8 mouse cellular contexts compared by ENCODE assay signal in genomic region chr1:44148706-44149105, GRCm38 (mm10). TPM values are rescaled to one million over a fixed set of nuclear protein-coding genes. Genes with fewer than 3 reads are reported as not detected.
DNase-seq lines count a peak whose midpoint lies in the region; ATAC-seq and TF ChIP-seq lines count a peak whose summit lies in the region.

No protein-coding gene starts in this region.

- TF ChIP-seq POLR2A in embryonic fibroblast, embryonic 13.5 days (IDR thresholded peaks at IDR 0.05; ENCODE audit: low read depth, low read length) = 0 out of 2 replicates have a peak, but pooled peaks have one; percentile 28

- H3K36me3 ChIP-seq in ES-E14 (ENCODE audit: control insufficient read depth, insufficient read depth, low read length, poor library complexity, severe bottlenecking) = no peaks in the 10 kb centered on the region
- H3K36me3 ChIP-seq in liver, embryonic 11.5 days (ENCODE audit: control insufficient read depth, insufficient read depth, low read length) = no peaks in the 10 kb centered on the region

- no peaks in the 10 kb centered on the region for H3K27me3 ChIP-seq in liver, embryonic 11.5 days (replicated peaks; ENCODE audit: control insufficient read depth, insufficient read depth, low read length)

- no peaks in the 10 kb centered on the region for H3K4me1 ChIP-seq in ES-E14 (ENCODE audit: control insufficient read depth in 2 of 2, insufficient read depth in 2 of 2, low read length in 2 of 2, poor library complexity in 1 of 2)
- no peaks in the 10 kb centered on the region for H3K4me1 ChIP-seq in embryonic fibroblast, embryonic 13.5 days (ENCODE audit: control insufficient read depth, insufficient read depth, low read length)
- H3K4me1 ChIP-seq in liver, embryonic 11.5 days (replicated peaks; ENCODE audit: control insufficient read depth, insufficient read depth, low read length) = 0 out of 2 replicates have a peak, but pooled peaks cover 5% of the 10 kb centered on the region

- 45% methylated on average over 6 of the region's 6 CpGs for WGBS in liver, embryonic 11.5 days

- in situ Hi-C loops in ES-E14 (cut with MboI; ENCODE audit: low sequenced_read_pairs in 2 of 2, unreplicated experiment in 2 of 2) = no loop called here

- peak overlapping the region; percentile 84 for H3K4me2 ChIP-seq in liver, embryonic 11.5 days

- peak; percentile 33 for DNase-seq in CD4-positive, CD25-positive, alpha-beta regulatory T cell, adult 2 months (ENCODE audit: low read depth, low spot score)
- peak; percentile 15 for DNase-seq in ES-E14 (ENCODE audit: low read depth, low spot score)
- DNase-seq in liver, embryonic 11.5 days (ENCODE audit: low spot score) = no peak
- no peak for DNase-seq in T-cell, adult 2 months (ENCODE audit: low spot score)
- no peak for DNase-seq in layer of hippocampus, adult 11-12 months (ENCODE audit: low spot score)
- no peak for DNase-seq in adrenal gland, adult 8-10 months

- no peak overlapping the region for H3K27ac ChIP-seq in ES-E14 (ENCODE audit: insufficient read depth, low read depth, low read length, poor library complexity, severe bottlenecking)
- H3K27ac ChIP-seq in embryonic fibroblast, embryonic 13.5 days (ENCODE audit: insufficient read depth, low read length) = peak overlapping the region; percentile 86
- H3K27ac ChIP-seq in liver, embryonic 11.5 days (ENCODE audit: low read depth, low read length) = no peak overlapping the region

- H3K9me3 ChIP-seq in ES-E14 (ENCODE audit: control insufficient read depth, insufficient read depth, low read depth, low read length) = no peaks in the 10 kb centered on the region
- no peaks in the 10 kb centered on the region for H3K9me3 ChIP-seq in liver, embryonic 11.5 days (ENCODE audit: control insufficient read depth, low read length)

- no peak overlapping the region; the same call in 1 of the 2 replicates for H3K9ac ChIP-seq in ES-E14 (ENCODE audit: insufficient read depth, low read depth, low read length, poor library complexity, severe bottlenecking)
- H3K9ac ChIP-seq in liver, embryonic 11.5 days (ENCODE audit: low read depth, low read length) = 0 out of 2 replicates have a peak overlapping the region, but pooled peaks have one; percentile 13

- H3K4me3 ChIP-seq in ES-E14 (ENCODE audit: insufficient read depth in 1 of 2, low read depth in 1 of 2, low read length in 2 of 2, poor library complexity in 1 of 2, severe bottlenecking in 1 of 2) = peak overlapping the region; percentile 72 to 90
- H3K4me3 ChIP-seq in embryonic fibroblast, embryonic 13.5 days (ENCODE audit: insufficient read depth, low read length) = peak overlapping the region; percentile 95
- peak overlapping the region; percentile 86 for H3K4me3 ChIP-seq in liver, embryonic 11.5 days (ENCODE audit: low read depth, low read length)

- ATAC-seq in CD4-positive, CD25-positive, alpha-beta regulatory T cell, adult 4 months = no peak
- ATAC-seq in liver, embryonic 11.5 days (replicated peaks; ENCODE audit: low FRiP score) = no peak

- no peak for TF ChIP-seq CTCF in embryonic fibroblast, embryonic 13.5 days (IDR thresholded peaks at IDR 0.05; ENCODE audit: borderline replicate concordance, insufficient read depth, low read length)

TF ChIP-seq in ES-E14, 5 proteins besides CTCF, POLR2A, EP300 and RAD21:
- TF ChIP-seq CHD2 (IDR thresholded peaks at IDR 0.05; ENCODE audit: low read depth, low read length) (no peak), ZNF384 (IDR thresholded peaks at IDR 0.05; ENCODE audit: low read depth, low read length) (no peak), ZC3H11A (IDR thresholded peaks at IDR 0.05; ENCODE audit: borderline replicate concordance, low read depth, low read length) (no peak), HCFC1 (IDR thresholded peaks at IDR 0.05; ENCODE audit: borderline replicate concordance, insufficient read depth, low read length) (no peak), MAFK (IDR thresholded peaks at IDR 0.05; ENCODE audit: insufficient read depth, low read depth, low read length) (no peak)

RNA-seq across cellular contexts. Expression of gene Ercc5, which starts 1.2 kb away (rescaled TPM):
- polyA plus RNA-seq in CD4-positive, CD25-positive, alpha-beta regulatory T cell, adult 4 months (2017; shearing (Covaris generic)) = 10 to 100 TPM; 15.0 to 18.4 TPM
- 20.6 and 23.3 TPM in 2 replicates for total RNA-seq in ES-E14 (2012; rRNA removed)
- polyA plus RNA-seq in embryonic fibroblast, embryonic 13.5 days (2011; ENCODE audit: insufficient read length, low read depth, missing spikeins) = 47.7 and 52.4 TPM in 2 replicates
- 15.0 TPM in 2 replicates for polyA plus RNA-seq in liver, embryonic 11.5 days (2014; fragmentation: Nextera tagmentation; extraction: Ambion mirVana)
- total RNA-seq in adrenal gland, adult 8-10 months (2022) = 10 to 100 TPM; 20.7 to 27.1 (median 23.2) TPM

RNA-seq across cellular contexts. Expression of gene Bivm, which starts 29.9 kb away (rescaled TPM):
- polyA plus RNA-seq in CD4-positive, CD25-positive, alpha-beta regulatory T cell, adult 4 months (2017; shearing (Covaris generic)) = 10 to 100 TPM; 10.0 to 10.8 TPM
- total RNA-seq in ES-E14 (2012; rRNA removed) = 10.6 and 10.9 TPM in 2 replicates
- polyA plus RNA-seq in embryonic fibroblast, embryonic 13.5 days (2011; ENCODE audit: insufficient read length, low read depth, missing spikeins) = 24.2 and 33.8 TPM in 2 replicates
- polyA plus RNA-seq in liver, embryonic 11.5 days (2014; fragmentation: Nextera tagmentation; extraction: Ambion mirVana) = 13.1 and 13.3 TPM in 2 replicates
- 10 to 100 TPM; 15.5 to 26.8 (median 20.7) TPM for total RNA-seq in adrenal gland, adult 8-10 months (2022)

RNA-seq across cellular contexts. Expression of gene Kdelc1, which starts 30.1 kb away (rescaled TPM):
- 10 to 100 TPM; 17.1 to 18.0 TPM for polyA plus RNA-seq in CD4-positive, CD25-positive, alpha-beta regulatory T cell, adult 4 months (2017; shearing (Covaris generic))
- total RNA-seq in ES-E14 (2012; rRNA removed) = 28.4 and 35.4 TPM in 2 replicates
- polyA plus RNA-seq in embryonic fibroblast, embryonic 13.5 days (2011; ENCODE audit: insufficient read length, low read depth, missing spikeins) = 60.7 and 68.9 TPM in 2 replicates
- 48.8 and 53.8 TPM in 2 replicates for polyA plus RNA-seq in liver, embryonic 11.5 days (2014; fragmentation: Nextera tagmentation; extraction: Ambion mirVana)
- total RNA-seq in adrenal gland, adult 8-10 months (2022) = 10 to 100 TPM; 17.3 to 23.7 (median 19.4) TPM

RNA-seq across cellular contexts. Expression of gene Tex30, which starts 46.5 kb away (rescaled TPM):
- 10 to 100 TPM; 33.2 to 44.8 TPM for polyA plus RNA-seq in CD4-positive, CD25-positive, alpha-beta regulatory T cell, adult 4 months (2017; shearing (Covaris generic))
- total RNA-seq in ES-E14 (2012; rRNA removed) = 19.4 and 34.2 TPM in 2 replicates
- polyA plus RNA-seq in embryonic fibroblast, embryonic 13.5 days (2011; ENCODE audit: insufficient read length, low read depth, missing spikeins) = 18.8 and 22.8 TPM in 2 replicates
- 123 and 133 TPM in 2 replicates for polyA plus RNA-seq in liver, embryonic 11.5 days (2014; fragmentation: Nextera tagmentation; extraction: Ambion mirVana)
- 10 to 100 TPM in 1 of 4 experiments, 1 to 10 TPM in 3; 8.2 to 12.6 (median 9.0) TPM for total RNA-seq in adrenal gland, adult 8-10 months (2022)

Comparison
In these comparisons a context has a peak if more than half of its experiments do, and no peak if none do; other contexts are left out.
1. DNase-seq: peak in CD4-positive, CD25-positive, alpha-beta regulatory T cell, adult 2 months (single experiment) and ES-E14 (single experiment); none in liver, embryonic 11.5 days (single experiment), T-cell, adult 2 months (single experiment), layer of hippocampus, adult 11-12 months (single experiment) and adrenal gland, adult 8-10 months (single experiment).
2. Peak in every context shown above with its lines, with median percentiles within 50 percentile points of each other: H3K4me3 ChIP-seq.